Mouse (Mus musculus): Measurements from ENCODE around the gene Acin1.

Acin1 gene

DNA sequence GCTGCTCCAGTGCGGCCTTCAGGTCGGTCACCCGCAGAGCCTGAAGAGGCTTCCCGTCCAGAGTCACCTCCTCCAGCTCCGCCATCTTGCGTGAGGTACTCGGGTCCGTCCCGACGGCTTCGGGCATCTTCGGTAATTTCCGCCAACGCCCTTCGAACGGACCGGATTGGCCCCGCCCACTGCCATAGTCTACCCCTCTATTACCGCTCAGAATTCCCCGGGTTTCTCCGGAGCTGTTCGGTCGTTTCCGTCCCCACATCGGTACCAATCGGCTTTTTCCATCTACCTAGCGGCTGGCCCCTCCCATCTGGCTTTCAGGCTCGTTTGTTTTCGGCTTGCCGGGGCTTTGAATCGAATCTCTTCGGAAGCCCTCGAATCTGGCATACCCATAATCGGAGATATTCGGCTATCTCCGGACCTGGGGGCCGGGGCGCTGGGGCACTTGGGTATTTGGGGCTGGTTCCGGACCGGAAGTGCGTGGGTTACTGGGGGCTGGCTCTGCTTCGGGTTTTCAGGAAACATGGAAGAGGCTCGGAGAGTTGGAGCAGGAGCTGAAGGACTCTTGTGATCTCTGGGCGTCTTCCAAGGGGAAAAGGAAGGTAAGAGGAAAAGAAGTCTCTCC, at the start of gene Acin1:
Acin1 (minus strand) TSS at position 410 of the 622 bp plus-strand sequence.
- DNase-seq (ENCODE audit: low read depth) = peak; percentile 100

DNA sequence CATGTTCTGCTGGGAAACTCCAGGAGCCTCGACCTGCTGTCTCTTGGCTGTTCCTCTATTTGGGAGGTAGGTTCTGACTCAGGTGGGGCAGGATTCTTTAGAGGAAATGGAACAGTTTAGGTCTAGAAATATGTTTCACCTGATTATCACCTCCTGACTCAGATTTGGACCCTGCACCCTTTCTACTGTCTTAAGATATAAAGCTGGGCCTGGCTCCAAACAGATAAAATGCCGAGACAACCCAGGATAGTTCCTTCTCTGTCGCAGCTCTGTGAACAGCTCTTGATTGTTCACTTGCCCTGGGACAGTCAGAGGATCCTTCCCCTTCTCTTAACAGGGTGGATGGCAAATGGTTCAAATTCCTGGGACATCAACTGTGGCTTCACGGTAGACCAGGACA, 48.5 kb upstream of the Acin1 start:
- DNase-seq (ENCODE audit: low read depth) = no peak

GRCm38 (mm10) chr14:54734004-54734403, 47.3 kb upstream of the Acin1 start:
- DNase-seq (ENCODE audit: low read depth) = no peak

DNA sequence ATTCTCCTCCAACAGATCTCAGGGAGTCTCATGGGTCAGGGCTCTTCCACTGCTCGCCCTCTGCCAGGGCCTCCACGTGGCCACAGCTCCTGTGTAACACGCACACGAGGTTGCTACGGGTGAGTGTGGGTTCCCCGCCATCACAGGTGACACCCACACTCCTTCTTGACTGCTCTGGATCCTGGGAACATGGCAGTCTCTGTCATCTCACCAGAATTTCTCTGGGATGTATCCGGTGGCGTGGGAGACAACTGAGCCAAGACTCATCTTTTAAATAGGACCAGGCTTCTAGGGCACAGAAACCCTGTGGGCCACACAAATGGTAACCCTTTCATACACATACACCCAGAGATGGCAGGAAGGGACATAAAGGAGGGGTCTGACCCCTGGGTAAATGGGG, 45.5 kb upstream of the Acin1 start:
- DNase-seq (ENCODE audit: low read depth) = no peak

GRCm38 (mm10) chr14:54730305-54730704, 43.6 kb upstream of the Acin1 start:
- no peak for DNase-seq (ENCODE audit: low read depth)

DNA sequence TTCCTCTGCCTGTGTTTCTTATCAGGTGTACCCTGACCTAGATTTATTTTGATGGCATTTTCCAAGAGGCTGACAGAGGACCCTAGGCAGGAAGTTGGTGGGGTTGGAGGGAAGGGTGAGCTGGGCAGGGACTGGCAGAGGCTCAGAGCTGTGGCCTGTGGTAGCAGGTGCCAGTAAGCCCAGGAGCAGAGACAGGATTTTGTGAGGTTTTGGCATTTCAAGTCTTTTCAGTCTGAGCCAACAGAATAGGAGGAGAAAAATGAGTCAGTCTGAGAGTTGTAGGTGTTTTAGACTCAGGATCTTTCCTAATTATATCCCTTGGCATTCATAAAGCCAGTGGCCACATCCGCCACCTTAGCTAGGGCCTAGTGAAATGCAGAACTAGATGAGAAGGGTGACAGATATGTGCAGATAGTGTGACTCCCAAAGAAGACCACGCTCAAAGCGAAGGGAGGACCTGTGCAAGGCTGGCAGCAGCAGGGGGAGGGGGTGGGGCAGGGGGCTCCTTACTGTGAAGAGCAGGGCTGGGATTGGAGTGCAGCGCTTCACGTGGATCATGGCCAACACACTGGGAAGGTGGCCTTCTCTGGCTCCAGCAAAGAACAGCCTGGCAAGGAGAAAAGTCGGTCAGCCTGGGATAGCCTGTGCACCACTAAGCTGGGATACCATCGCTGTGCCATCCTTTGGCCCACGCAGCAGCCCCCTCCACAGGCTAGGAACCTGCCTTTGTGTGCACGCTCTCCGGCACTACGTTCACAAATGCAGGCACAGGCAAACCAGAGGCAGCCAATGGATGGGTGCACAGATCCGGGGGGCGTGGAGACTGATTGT, 42.3 kb upstream of the Acin1 start:
- DNase-seq (ENCODE audit: low read depth) = no peak

DNA sequence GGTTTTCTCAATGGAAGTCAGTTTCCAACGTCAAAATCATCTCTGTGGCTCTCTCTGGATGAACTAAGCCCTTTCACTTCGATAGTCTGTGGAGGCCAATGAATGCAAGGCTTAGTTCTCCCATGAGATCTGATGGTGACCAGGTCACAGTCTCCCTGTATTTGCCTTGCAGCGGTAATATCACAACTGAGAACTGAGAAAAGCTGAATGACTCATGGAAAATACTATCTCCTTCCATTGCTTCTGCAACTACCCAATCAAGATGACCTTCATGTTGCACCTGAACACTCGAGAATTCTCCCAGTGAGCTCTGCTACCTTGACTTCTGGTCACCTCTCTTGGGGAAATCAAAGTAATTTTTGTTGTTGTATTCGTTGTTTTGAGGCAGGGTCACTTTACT, 40.8 kb upstream of the Acin1 start:
- DNase-seq (ENCODE audit: low read depth) = no peak

GRCm38 (mm10) chr14:54724049-54724448, 37.3 kb upstream of the Acin1 start:
- peak; percentile 84 for DNase-seq (ENCODE audit: low read depth)

DNA sequence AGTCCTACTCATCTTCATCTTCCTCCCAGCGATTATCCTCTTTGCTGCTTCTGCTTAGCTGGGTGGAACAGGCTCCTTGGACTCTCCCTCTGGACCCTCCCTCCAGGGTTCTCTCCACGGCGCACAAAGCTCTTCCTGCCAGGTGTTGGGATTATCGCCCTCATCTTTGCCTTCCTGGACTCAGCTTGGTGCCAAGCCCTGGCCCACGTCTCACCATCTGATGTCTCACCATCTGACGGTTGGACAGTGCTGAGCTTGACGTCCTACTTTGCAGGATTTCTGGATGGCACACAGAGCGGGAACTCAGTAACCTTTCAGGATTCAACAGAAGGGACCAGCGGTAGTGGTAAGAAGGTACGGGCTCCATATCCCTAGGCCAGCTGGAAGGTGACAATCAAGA, 35.0 kb upstream of the Acin1 start:
- no peak for DNase-seq (ENCODE audit: low read depth)

- DNase-seq (ENCODE audit: low read depth) = no peak
These were observed 34.1 kb upstream of the Acin1 start for GRCm38 (mm10) chr14:54720654-54721350.

GRCm38 (mm10) chr14:54720041-54720440, 33.3 kb upstream of the Acin1 start:
- DNase-seq (ENCODE audit: low read depth) = no peak

- DNase-seq (ENCODE audit: low read depth) = no peak
These were observed 28.7 kb upstream of the Acin1 start for GRCm38 (mm10) chr14:54715402-54715801.

- DNase-seq (ENCODE audit: low read depth) = peak; percentile 81
These were observed 27.9 kb upstream of the Acin1 start for GRCm38 (mm10) chr14:54714617-54715081.

- peak; percentile 95 for DNase-seq (ENCODE audit: low read depth)
These were observed 27.4 kb upstream of the Acin1 start for GRCm38 (mm10) chr14:54714121-54714520.

DNA sequence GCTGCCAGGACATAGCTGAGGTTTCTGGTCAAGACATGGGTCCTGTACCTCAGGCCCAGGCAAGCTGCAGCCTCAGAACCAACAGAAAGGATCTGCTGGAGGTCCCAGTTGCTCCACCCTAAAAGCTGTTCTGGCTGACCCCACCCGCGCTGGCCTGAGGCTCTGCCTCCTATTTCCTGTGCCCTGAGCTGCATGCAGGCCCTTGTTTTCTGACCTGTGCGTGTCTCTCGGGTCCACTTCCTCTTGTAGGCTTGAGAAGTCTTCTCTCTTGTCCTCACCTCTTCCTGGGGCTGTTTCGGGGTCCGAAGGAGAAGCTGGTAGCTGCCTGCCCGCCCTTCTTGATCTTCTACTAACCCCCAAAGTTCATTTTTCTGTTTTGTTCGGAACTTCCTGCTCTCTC, 26.1 kb upstream of the Acin1 start:
- DNase-seq (ENCODE audit: low read depth) = peak; percentile 93

- DNase-seq (ENCODE audit: low read depth) = no peak
These were observed 25.3 kb upstream of the Acin1 start, which contains the start of gene Cebpe for GRCm38 (mm10) chr14:54712074-54712473. TSS of gene Cebpe (minus strand) at chr14:54712174.

GRCm38 (mm10) chr14:54709054-54709453, 22.3 kb upstream of the Acin1 start:
- DNase-seq (ENCODE audit: low read depth) = no peak

DNA sequence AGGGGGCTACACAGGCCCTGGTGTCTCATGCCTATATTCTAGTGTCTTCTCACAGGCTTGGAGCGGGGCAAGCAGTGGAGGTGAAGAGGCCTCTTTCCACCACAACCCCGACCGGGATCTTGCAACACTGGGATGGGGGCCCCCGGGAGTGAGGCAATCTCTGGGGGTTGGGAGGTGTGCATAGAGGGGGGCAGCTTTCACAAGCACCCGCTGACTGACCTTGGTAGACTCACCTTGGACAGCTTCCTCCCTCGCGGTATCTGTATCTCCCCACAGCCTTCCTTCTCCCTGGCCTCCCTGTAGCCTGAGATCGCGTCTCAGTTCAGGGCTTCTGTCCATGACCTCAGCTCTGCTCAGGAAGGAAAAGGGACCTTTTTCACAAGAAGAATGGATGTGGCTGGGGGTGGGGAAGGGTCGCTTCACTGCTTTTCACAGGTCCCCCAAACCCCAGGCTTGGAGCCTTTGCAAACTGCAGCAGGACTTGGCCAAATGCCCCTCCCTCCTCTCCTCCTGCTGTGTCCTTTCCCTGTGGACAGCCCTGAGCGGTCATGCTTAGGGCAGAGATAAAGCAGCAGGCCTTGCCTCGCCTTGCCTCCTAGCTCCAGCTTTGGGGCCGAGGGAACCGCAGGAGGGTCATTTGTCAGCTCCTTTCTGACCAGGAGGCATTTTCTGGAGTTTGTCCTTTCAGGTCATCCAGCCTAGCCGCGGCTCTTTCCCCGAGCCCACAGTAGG, 20.0 kb upstream of the Acin1 start:
- peak; percentile 91 for DNase-seq (ENCODE audit: low read depth)

- peak; percentile 100 for DNase-seq (ENCODE audit: low read depth)
These were observed 19.1 kb upstream of the Acin1 start for GRCm38 (mm10) chr14:54705844-54706243.

- DNase-seq (ENCODE audit: low read depth) = no peak
These were observed 16.5 kb upstream of the Acin1 start for GRCm38 (mm10) chr14:54703207-54703606.

DNA sequence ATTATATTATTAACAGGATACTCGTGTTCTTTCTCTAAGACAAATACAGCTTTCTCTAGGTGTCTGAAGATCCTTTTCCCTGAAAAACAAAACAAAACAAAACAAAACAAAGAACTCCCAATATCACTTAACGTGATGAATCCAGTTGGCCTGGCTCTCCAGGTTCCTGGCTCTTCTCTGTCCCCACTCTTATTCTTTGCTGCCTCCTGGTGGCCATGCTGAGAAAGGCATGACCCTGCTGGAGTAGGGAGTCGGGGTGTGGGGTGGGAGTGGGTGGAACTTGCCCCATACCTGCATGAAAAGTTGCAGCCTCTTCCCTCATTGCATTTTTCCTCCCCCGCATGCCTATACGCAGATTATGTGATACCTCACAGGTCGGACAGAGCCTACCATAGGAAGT, 14.6 kb upstream of the Acin1 start:
- peak; percentile 82 for DNase-seq (ENCODE audit: low read depth)

DNA sequence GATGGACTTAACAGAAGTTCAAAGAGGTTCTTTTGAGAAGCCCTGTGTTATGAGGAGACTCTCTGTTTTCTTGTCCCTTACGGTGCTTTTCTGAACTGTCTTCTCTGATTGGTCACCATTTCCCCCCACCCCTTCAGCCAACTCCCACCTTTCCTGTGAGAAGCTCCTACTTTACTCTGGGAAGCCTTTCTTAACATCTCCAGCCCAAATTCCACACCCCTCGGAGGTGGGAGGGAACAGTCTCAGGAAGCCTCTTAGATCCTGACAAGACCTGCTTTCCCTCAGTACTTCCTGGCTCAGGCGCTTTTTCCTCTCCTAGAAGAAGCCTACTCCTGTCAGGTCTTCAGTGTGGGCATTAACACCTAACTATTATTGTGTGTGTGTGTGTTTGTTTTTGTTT, 12.9 kb upstream of the Acin1 start:
- DNase-seq (ENCODE audit: low read depth) = no peak
